8 mouse cellular contexts compared by ENCODE assay signal in genomic region chr13:40722741-40723597, GRCm38 (mm10). TPM values are rescaled to one million over a fixed set of nuclear protein-coding genes. Genes with fewer than 3 reads are reported as not detected.
DNase-seq lines count a peak whose midpoint lies in the region; ATAC-seq lines count a peak whose summit lies in the region.

No protein-coding gene starts in this region.

- H3K4me1 ChIP-seq in intestine, embryonic 15.5 days (replicated peaks) = no peaks in the 10 kb centered on the region
- H3K4me1 ChIP-seq in midbrain, embryonic 11.5 days (ENCODE audit: control insufficient read depth, insufficient read depth, low read length) = 0 out of 2 replicates have a peak, but pooled peaks cover 3% of the 10 kb centered on the region

- peaks cover 60% of the 10 kb centered on the region for H3K27me3 ChIP-seq in intestine, embryonic 15.5 days (replicated peaks)
- peaks cover 82% of the 10 kb centered on the region for H3K27me3 ChIP-seq in midbrain, embryonic 11.5 days (ENCODE audit: control insufficient read depth, insufficient read depth, low read length)

- under 1% methylated on average over 67 of the region's 70 CpGs for WGBS in intestine, embryonic 15.5 days
- under 1% methylated on average over 70 of the region's 70 CpGs for WGBS in midbrain, embryonic 11.5 days

- H3K36me3 ChIP-seq in intestine, embryonic 15.5 days = no peaks in the 10 kb centered on the region
- no peaks in the 10 kb centered on the region for H3K36me3 ChIP-seq in midbrain, embryonic 11.5 days (ENCODE audit: control insufficient read depth, insufficient read depth, low read length)

- peak overlapping the region; percentile 88 for H3K4me2 ChIP-seq in intestine, embryonic 15.5 days (replicated peaks)
- H3K4me2 ChIP-seq in midbrain, embryonic 11.5 days = peak overlapping the region; percentile 69

- H3K27ac ChIP-seq in intestine, embryonic 15.5 days = no peak overlapping the region
- H3K27ac ChIP-seq in midbrain, embryonic 11.5 days (ENCODE audit: low read depth, low read length) = no peak overlapping the region

- H3K9me3 ChIP-seq in intestine, embryonic 15.5 days = no peaks in the 10 kb centered on the region
- H3K9me3 ChIP-seq in midbrain, embryonic 11.5 days (ENCODE audit: control insufficient read depth, low read length) = no peaks in the 10 kb centered on the region

- intact Hi-C loops in left cerebral cortex, postnatal 4 days (cut with DNase I) = loop anchor here (10.0 kb wide), 1 partner anchor 898 kb away; no protein-coding TSS in a partner anchor

- DNase-seq in adrenal gland, adult 8-10 months = peak; percentile 79
- DNase-seq in embryo, embryonic 11 days = peak; percentile 96
- peak; percentile 90 for DNase-seq in gastrocnemius, postnatal 25 days
- DNase-seq in left cerebral cortex, postnatal 4 days = peak; percentile 95
- DNase-seq in midbrain, embryonic 11.5 days (ENCODE audit: low spot score, missing footprints) = peak; percentile 99
- DNase-seq in right cerebral cortex, postnatal 4 days = peak; percentile 93
- DNase-seq in yolk sac, embryonic 10.5 days (ENCODE audit: low spot score) = peak; percentile 97

- ATAC-seq in intestine, embryonic 15.5 days = peak; percentile 97
- peak; percentile 96 for ATAC-seq in midbrain, embryonic 11.5 days (ENCODE audit: low FRiP score)

- H3K4me3 ChIP-seq in intestine, embryonic 15.5 days (replicated peaks) = peak overlapping the region; percentile 49
- peak overlapping the region; percentile 52 for H3K4me3 ChIP-seq in midbrain, embryonic 11.5 days (ENCODE audit: low read depth, low read length)

- peak overlapping the region; percentile 30; the same call in 1 of the 2 replicates for H3K9ac ChIP-seq in intestine, embryonic 15.5 days
- H3K9ac ChIP-seq in midbrain, embryonic 11.5 days (ENCODE audit: low read length) = peak overlapping the region; percentile 39

RNA-seq across cellular contexts. Expression of gene Tfap2a, which starts 15.2 kb away (rescaled TPM):
- total RNA-seq in adrenal gland, adult 8-10 months (2022) = under 1 TPM; 0.14 to 0.41 (median 0.26) TPM
- total RNA-seq in gastrocnemius, postnatal 25 days (2021) = not detected
- 0.19 and 0.21 TPM in 2 replicates for polyA plus RNA-seq in intestine, embryonic 15.5 days (2015; fragmentation: Nextera tagmentation; extraction: Ambion mirVana)
- under 1 TPM; 0.32 to 0.66 TPM for total RNA-seq in left cerebral cortex, postnatal 4 days (2021)
- polyA plus RNA-seq in midbrain, embryonic 11.5 days (2014; fragmentation: Nextera tagmentation; extraction: Ambion mirVana) = 3.0 and 4.7 TPM in 2 replicates
